Mouse (Mus musculus) spleen, postnatal 36 days (tissue): ENCODE results near the gene Lrrc28.

Experiments used
- DNase-seq, 2 experiments: peaks; one replicate each; pipeline ENCODE4 v3.0.0; 2022; ENCODE audit warnings: low spot score in 2 of 2, mixed read lengths in 1 of 2

The Lrrc28 gene

DNA sequence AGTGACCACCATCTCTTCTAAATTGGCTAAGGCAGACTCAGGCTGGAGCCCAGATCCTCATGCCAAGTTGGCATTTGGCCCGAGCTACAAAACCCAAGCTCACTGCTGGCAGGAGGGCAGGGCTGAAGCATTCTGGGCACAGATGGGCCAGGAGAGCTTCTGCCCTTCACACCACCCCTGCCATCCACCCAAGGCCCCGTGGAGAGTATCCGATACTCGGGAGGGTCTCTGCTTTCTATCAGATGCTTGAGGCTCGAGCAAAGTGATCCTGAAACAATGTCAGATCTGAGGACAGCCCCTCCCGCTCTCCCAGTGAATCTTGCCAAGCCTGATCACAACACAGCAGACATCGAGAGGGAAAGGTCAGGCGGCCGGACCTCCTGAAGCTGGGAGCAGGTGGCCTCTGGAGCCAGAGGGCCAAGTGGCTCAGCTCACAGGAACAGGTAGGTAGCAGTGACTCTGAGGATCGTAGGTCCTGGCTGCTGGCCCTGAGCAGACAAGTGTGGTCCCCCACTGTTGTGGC lies 157.1 kb downstream of the Lrrc28 start:
- no peak for DNase-seq

DNA sequence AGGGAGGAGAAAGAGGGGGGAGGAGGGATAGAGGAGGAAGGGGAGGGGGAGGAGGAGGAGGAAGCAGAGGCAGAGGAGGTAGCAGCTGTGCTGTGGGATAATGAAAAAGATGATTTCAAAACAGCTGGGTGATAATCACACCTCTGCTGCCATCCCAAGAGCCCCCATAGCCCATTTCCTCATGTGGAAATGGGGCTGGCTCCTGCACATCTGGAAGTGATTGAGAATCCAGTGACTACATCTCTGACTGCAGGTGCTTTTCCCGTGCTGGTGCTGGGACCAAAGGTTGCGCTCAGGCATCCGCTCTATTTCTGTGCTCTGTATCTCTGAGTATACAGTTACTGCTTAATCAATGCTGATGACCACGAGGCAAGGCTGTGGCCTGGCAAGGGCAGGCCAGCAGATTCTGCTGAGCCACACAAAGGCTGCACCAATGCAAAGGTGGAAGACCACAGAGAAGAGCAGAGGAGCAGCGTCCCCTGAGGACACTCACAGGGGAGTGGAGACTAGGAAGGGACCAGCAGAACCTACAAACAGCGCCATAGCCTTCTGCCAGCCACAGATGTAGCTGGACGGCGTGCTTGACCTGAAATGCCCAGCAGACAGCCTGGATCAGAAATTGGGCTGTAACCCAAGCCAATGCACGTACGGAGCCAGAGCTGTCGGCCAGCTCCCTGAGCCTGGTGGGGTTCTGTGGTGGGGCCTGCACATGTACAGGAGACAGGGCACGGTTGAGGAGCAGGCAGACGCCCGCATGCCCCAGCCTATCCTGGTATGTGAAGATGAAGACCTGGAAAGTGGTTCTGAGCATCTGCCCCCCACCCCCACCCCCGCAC lies 157.9 kb downstream of the Lrrc28 start:
- DNase-seq = no peak

DNA sequence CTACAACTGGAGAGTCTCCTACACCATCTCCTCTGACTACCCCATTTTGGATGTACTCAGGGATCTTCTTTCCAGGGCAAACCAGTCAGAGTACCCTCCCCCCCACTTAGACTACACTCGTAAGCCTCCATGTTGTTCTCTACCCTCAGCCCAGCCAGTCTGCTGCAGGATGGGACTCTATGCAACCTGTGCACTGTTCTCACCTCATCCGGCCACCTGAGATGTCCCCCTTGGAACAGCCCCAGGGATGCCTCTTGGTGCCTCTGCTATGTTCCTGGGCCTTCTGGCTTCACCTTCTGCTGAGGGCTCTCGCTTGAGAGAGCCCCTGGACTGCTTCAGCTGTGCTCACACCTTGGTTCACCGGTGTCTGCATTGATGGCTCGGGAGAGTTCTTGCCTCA lies 158.7 kb downstream of the Lrrc28 start:
- no peak for DNase-seq

DNA sequence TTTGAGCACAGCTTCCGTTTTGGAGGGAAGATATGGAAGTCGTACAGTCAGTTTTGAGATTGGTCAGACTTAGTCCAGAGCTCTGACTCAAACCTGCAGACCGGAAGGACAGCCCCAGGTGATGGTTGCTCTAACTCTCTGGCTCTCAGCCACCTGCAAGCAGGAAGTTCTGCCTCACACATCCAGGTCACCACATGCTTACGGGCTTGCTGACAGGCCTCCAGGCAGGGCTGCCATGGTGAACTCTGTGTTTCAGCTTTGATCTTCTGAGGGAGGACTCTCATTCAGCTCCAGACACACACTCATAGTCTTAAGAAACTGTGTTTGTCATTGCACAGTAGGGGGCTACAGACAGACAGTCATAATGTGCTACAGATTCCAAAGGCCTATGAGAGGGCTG lies 161.4 kb downstream of the Lrrc28 start:
- DNase-seq = no peak

DNA sequence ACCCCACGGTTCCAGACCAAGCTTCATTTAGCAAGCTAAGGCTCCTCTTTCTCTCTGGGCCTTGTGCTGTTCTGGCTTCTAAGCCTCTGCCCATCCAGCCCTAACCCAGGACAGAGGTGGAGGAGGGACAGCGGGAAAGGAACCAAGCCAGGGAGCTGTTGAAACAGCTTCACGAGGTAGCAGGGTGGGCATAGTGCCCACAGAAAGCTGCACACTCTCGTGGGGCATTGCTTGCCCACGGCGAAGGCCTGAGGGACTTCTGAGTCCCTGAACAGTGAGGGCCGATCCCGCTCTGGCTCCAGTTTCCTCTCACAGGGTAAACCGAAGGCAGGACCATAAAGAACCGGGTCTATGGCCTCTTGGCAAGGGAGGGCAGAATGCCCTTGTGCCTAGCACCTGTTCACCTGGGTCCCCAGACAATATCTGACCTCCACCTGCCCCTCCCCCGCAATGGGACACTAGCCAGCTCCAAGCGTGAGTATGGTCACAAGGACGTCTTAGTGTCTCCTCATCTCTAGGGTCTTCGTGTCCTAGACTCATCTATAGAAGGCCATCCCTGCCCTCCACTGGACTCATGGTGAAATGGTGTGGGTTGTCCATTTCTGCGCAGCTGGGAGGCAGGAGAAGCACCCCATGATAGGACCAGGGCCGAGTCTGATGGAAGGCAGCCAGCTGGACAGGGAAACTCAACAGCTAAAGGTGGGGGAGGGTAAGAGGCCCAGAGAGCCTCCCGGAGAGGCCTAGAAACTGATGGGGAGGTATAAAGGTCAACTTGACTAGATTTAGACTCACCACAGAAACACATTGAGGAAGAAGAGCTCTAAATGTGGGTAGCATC lies 165.3 kb downstream of the Lrrc28 start:
- no peak for DNase-seq

DNA sequence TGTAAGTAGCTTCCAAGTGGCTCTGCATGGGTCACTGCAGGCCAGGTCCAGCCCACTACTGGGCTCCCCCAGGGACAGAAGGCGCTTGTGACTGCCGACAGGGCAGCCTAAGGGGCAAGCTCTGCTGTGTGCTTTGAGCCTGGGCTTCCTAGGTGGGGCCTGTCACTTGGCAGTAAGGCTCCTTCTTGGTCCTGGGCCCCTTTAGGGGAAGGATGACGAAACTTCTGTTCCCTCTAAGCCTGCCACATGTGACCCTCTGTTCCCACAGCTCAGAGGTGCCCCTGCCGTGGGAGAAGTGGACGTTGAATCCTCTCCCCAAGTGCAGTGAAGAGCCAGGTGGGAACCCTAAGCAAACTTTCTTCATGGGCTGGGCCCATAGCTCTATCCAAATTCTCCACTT lies 165.9 kb downstream of the Lrrc28 start:
- DNase-seq = no peak

DNA sequence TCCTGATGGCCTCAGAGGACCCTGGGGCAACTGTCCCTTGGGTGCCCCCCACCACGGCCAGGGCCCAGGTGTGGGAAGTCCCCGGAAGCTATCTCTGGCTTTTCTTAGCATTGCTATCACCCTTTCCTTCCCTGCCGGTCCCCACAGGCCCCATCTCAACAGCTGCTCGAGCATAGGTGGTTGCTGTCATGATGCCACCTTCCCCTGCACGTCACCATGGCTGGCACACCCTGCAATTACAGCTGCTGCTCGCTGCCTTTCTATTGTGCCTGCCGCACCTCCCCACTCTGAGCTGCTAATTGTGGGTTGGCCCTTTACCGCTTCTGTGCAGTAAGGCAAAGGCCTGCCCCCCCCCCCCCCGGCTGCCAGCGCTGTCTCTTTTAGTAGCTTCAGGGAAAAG lies 167.1 kb downstream of the Lrrc28 start:
- DNase-seq = peak in 1 of 2 experiments; percentile 8

DNA sequence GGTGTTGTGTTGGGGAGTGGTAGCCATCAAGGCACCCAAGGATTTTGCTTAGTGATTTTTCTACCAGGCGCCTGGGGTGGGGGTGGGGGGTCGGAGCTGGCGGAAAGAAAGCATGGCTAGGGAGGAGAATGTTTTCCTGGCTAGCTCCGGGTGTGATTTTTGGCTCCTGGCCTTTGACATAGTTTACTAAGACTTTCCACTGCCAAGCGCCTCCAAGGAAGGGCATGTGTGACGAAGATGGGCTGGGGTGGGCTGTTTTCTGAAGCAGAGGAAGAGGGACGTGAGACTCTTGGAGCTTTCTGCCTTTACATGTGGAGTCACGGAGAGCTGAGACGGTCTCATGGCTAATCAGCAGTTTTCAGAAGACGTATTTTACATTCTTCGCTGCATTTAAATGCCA lies 173.8 kb downstream of the Lrrc28 start:
- DNase-seq = no peak

DNA sequence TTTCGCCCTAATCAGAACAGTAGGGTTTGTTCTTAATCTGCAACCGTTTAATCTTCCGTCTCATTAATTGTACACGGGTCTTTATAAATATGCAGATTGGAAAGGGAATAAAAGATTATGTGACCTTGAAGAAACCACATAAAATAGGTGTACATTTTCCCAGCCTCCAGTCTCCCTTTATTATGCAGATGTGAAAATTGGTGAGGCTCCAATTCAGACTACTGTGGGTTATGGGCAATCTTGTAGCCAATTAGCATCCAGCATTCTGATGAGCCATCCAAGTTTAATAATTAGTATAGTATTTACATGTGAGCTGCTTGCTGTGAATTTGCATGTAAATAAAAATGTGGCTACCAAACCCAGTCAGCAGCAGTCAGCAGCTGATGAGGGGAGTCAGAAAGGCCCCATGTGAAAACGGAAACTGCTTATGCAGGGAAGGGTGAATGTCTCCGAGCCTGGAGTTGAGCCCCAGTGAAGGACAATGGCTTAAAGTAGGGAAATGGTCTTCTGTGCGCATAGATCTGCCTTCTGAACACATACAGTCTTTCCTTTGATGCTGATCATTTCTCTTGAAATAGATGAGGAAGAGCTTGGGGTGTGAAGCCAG lies 176.2 kb downstream of the Lrrc28 start:
- DNase-seq = no peak

DNA sequence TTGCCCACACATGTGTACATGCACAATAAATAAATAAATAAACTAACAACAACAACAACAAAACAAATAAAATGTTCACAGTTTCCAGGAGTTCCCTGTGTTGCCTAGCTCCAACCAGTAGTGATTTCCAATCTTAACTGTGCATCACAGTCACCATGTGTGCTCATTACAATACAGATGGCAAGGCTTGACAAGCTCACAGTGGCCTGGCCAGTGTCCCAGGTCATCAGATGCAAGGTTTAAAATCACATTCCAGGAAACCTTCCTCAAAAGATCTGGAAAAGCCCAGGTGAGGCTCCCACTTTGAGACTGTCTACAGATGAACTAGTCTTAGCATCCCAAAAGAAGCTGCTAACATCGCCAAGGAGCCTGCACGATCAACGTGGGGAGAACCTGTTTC lies 176.9 kb downstream of the Lrrc28 start:
- no peak for DNase-seq

DNA sequence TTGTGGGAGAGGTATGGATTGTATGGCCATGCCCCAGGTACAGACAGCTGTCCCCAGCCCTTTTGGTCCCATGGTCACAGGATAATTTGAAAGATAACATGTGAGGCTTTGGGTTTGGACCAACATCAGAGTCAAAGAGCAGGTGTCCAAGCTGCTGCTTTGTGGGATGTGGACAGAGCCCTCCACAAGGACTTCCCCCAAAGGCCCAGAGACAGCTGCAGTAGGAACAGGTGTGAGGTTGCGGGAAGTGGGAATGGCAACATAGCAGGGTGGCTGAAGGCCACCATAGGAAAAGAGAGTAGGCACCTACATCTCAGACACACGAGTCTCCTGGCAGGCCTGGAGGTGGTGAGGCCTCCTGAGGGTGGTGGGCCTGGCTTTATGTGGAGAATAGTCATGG lies 178.7 kb downstream of the Lrrc28 start:
- no peak for DNase-seq

DNA sequence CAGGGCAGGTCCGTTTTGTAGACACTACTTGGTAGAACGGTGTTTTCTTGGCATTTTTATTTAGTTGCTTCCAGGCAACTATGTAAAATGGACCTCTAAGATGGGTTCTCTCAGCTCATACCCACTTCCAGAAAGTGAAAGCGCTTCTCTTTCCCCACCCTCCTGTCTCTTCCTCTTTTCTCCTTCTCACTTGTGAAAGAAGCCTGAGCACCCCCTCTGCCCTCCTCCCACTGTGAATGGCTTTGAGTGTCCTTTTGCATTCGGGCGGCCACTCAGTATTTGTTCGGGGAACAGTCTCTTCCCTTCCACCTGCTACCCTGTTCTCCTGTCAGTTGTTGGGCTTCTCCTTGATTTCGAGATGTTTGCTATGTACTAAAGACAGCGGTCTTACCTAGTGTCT lies 180.4 kb downstream of the Lrrc28 start:
- DNase-seq = peak; percentile 39 to 58

DNA sequence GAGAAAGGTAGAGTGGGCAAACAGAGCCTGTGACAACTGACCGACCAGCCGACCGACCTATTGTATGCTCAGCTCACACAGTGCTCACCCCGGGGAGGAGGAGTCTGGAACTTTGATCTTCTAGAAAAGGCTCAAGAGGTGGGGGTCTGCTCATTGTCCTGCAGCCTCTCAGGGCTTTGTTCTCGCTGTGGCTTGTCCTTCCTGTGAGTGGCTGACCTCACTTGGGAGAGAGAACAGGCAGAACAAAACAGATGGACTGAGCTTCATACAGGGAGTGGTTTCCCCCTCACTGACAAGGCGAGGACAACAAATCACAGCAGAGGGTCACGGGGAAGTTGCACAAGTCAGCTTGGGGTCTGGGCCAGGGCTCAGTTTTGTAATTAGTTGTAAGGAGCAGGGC lies 181.5 kb downstream of the Lrrc28 start:
- peak in 1 of 2 experiments; percentile 23 for DNase-seq
